Mouse (Mus musculus): ENCODE data around the gene Ntm. TPM values are rescaled to one million over a fixed set of nuclear protein-coding genes. Genes with fewer than 3 reads are reported as not detected.

Ntm gene
- polyA plus RNA-seq (2015; fragmentation: Nextera tagmentation; extraction: Ambion mirVana), result 99.3 and 134 TPM in 2 replicates

DNA sequence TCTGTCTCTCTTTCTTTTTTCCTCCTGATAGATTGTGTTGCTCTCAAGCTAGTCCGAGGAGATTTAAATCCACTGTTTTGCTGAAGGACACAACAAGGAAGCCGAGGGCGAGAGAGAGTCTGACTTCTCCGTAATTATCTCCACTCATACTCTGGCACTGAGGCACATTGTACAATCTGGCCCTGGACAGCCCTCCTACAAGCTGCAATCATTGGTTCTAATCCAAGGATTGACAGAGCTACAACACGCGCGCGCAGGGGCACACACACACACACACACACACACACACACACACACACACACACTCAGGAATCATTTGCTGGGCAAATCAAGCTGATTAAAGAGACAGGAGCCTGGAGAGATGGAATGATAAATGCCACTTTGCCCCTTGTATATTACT is at the start of gene Ntm:
Ntm (minus strand) TSS at position 164 of the 400 bp plus-strand sequence.
- Histone ChIP-seq H3K4me3 (replicated peaks; ENCODE audit: low read length) (peak within 1 kb of the TSS; percentile 49), H3K9ac (replicated peaks; ENCODE audit: low read depth, low read length) (peak within 1 kb of the TSS; percentile 58), H3K36me3 (ENCODE audit: control insufficient read depth, insufficient read depth) (no peaks in the 10 kb centered on the region), H3K4me2 (ENCODE audit: low read length) (peak within 1 kb of the TSS; percentile 83), H3K27ac (ENCODE audit: low read length) (peak within 1 kb of the TSS; percentile 85), H3K9me3 (ENCODE audit: control insufficient read depth, low read length) (no peaks in the 10 kb centered on the region), H3K4me1 (replicated peaks; ENCODE audit: control insufficient read depth, insufficient read depth, low read length) (peaks cover 22% of the 10 kb centered on the region), H3K27me3 (replicated peaks; ENCODE audit: control insufficient read depth, insufficient read depth, low read length) (no peaks in the 10 kb centered on the region)
- ATAC-seq, result peak; percentile 86
- 2% methylated on average over 8 of the region's 8 CpGs for WGBS

DNA sequence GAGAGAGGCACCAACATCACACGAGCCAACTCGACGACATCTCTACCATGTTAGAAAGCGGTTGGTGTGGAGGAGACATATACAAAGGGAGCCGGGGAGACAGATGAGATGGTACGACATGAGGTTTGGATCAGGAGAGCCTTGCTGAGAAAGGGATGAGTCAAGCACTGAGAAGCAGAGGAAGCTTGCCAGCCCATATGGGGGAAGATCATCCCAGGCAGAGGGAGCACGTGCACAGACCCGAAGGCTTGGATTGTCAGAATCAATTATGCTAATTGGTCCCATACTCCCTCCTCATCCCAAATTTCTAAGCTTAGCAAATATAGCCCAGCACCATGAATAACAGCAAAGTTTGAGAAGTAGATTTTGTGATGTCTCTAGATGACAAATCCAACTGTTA is 42.8 kb upstream of the Ntm start:
- no peaks in the 10 kb centered on the region for H3K27me3 ChIP-seq (replicated peaks; ENCODE audit: control insufficient read depth, insufficient read depth, low read length)
- H3K4me3 ChIP-seq (replicated peaks; ENCODE audit: low read length), result no peak overlapping the region
- no peaks in the 10 kb centered on the region for H3K36me3 ChIP-seq (ENCODE audit: control insufficient read depth, insufficient read depth)
- no peak overlapping the region for H3K9ac ChIP-seq (replicated peaks; ENCODE audit: low read depth, low read length)
- ATAC-seq, result peak; percentile 36; the same call in 1 of the 2 replicates
- H3K27ac ChIP-seq (ENCODE audit: low read length), result no peak overlapping the region
- H3K4me1 ChIP-seq (replicated peaks; ENCODE audit: control insufficient read depth, insufficient read depth, low read length), result no peaks in the 10 kb centered on the region
- H3K9me3 ChIP-seq (ENCODE audit: control insufficient read depth, low read length), result no peaks in the 10 kb centered on the region
- no peak overlapping the region for H3K4me2 ChIP-seq (ENCODE audit: low read length)
- 79% methylated on average over 8 of the region's 8 CpGs for WGBS

DNA sequence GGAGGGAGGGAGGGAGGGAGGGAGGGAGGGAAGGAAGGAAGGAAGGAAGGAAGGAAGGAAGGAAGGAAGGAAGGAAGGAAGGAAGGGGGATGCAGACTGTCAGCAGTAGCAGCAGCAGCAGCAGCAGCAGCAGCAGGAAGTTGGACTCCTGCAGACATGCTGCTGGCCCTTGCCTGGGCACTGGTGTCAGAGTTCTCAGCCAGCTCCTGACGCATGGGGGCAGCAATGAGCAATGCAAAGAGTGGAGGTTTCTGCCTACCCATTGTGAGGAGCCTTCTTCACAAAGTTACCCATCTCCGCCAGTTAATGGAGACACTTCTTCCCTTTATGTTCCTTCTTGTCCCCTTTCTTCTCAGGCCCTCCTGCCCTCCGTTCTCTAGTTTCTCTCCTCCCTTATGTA is 40.7 kb upstream of the Ntm start:
- Histone ChIP-seq H3K9ac (replicated peaks; ENCODE audit: low read depth, low read length) (no peak overlapping the region), H3K4me1 (replicated peaks; ENCODE audit: control insufficient read depth, insufficient read depth, low read length) (no peaks in the 10 kb centered on the region), H3K27me3 (replicated peaks; ENCODE audit: control insufficient read depth, insufficient read depth, low read length) (no peaks in the 10 kb centered on the region), H3K4me2 (ENCODE audit: low read length) (no peak overlapping the region), H3K4me3 (replicated peaks; ENCODE audit: low read length) (no peak overlapping the region), H3K36me3 (ENCODE audit: control insufficient read depth, insufficient read depth) (no peaks in the 10 kb centered on the region), H3K27ac (ENCODE audit: low read length) (no peak overlapping the region), H3K9me3 (ENCODE audit: control insufficient read depth, low read length) (no peaks in the 10 kb centered on the region)
- 26% methylated on average over 3 of the region's 3 CpGs for WGBS
- ATAC-seq, result no peak

DNA sequence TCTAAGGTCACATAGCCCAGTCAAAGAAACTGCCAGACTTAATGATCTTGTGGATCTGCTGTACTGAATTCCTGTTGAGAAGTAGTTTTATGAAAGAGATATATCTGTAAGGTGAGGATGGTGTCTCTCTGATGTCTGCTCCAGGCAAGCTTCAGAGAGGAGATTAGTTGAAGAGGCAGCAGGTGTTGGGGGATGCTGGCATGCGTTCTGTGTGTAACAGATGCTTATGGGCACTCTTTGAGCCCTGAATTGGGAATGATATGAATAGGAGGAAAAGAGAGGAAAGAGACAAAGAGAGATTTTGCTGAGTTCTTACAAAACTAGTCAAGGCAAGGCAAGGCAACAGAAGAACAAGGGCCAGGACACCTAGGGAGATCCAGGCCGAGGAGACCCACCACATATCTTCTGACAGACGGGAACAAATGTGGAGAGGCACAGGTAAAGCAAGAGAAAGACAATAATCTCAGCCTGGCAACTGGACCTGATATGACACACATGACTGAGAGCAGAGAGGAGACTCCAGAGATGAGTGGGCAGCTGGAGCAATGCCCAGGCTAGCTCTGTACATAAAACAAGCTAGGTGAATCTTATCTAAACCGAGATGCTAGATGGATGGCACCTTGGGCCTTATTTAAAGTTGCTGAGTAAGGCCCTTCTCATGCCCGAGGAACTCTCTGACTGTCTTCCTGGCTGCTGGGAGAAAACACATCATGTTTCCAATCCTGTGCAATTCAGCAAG is 18.4 kb upstream of the Ntm start:
- ATAC-seq, result no peak
- no peaks in the 10 kb centered on the region for H3K9me3 ChIP-seq (ENCODE audit: control insufficient read depth, low read length)

DNA sequence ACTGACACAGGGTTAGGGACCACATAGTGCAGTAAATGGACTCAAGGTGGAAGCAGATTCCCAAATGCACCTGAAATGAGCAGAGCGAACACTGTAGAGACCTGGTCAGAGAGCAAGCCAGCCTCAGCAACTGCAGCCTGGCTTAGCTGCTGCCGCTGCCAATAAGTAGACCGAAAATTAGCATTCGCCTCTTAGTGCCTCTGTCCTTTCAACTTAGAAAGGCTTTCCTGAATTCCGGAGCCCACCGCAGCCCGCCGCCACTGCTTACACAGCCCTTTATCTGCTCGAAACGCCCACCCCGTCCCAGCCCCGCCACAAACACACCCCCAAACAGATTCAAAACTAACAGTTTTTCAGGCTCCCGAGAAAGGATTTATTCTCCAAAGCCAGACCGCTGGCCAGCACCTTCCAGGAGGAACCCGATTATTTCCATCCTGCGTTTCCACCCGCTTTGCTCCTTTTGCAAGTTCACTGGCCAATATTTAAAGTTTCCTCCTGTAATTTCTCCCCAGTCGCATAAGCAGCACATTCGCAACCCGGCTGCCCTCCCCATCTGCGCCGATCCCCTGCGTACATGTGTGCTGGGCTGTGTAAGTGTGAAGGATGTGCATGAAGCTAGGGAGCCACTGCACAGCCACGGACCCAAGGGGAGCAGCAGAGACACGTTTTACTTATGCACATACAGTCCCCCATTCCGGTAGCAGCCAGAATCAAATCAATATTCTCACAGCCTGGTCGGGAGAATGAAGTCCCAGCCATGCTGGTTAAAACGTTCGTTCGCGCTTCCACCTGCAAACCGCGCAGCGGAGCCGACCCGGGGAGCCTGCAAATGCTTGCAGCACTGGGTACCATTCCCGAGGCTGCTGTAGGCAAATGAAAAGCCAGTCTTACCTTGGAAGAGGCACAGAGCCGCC is 730 bp downstream of the Ntm start:
- peaks cover 22% of the 10 kb centered on the region for H3K4me1 ChIP-seq (replicated peaks; ENCODE audit: control insufficient read depth, insufficient read depth, low read length)
- peak; percentile 74 for ATAC-seq
- peak overlapping the region; percentile 83 for H3K4me2 ChIP-seq (ENCODE audit: low read length)
- peak overlapping the region; percentile 85 for H3K27ac ChIP-seq (ENCODE audit: low read length)
- H3K9me3 ChIP-seq (ENCODE audit: control insufficient read depth, low read length), result no peaks in the 10 kb centered on the region
- WGBS, result under 1% methylated on average over 38 of the region's 38 CpGs
- H3K27me3 ChIP-seq (replicated peaks; ENCODE audit: control insufficient read depth, insufficient read depth, low read length), result no peaks in the 10 kb centered on the region
- no peaks in the 10 kb centered on the region for H3K36me3 ChIP-seq (ENCODE audit: control insufficient read depth, insufficient read depth)
- H3K9ac ChIP-seq (replicated peaks; ENCODE audit: low read depth, low read length), result peak overlapping the region; percentile 58
- H3K4me3 ChIP-seq (replicated peaks; ENCODE audit: low read length), result peak overlapping the region; percentile 49

More for the DNA sequence above, 18.4 kb upstream of the Ntm start:
- H3K4me2 ChIP-seq (ENCODE audit: low read length), result no peak overlapping the region
- no peak overlapping the region for H3K9ac ChIP-seq (replicated peaks; ENCODE audit: low read depth, low read length)
- H3K36me3 ChIP-seq (ENCODE audit: control insufficient read depth, insufficient read depth), result no peaks in the 10 kb centered on the region
- H3K4me3 ChIP-seq (replicated peaks; ENCODE audit: low read length), result no peak overlapping the region
- no peaks in the 10 kb centered on the region for H3K27me3 ChIP-seq (replicated peaks; ENCODE audit: control insufficient read depth, insufficient read depth, low read length)
- no peaks in the 10 kb centered on the region for H3K4me1 ChIP-seq (replicated peaks; ENCODE audit: control insufficient read depth, insufficient read depth, low read length)
- no peak overlapping the region for H3K27ac ChIP-seq (ENCODE audit: low read length)
- 76% methylated on average over 5 of the region's 5 CpGs for WGBS

DNA sequence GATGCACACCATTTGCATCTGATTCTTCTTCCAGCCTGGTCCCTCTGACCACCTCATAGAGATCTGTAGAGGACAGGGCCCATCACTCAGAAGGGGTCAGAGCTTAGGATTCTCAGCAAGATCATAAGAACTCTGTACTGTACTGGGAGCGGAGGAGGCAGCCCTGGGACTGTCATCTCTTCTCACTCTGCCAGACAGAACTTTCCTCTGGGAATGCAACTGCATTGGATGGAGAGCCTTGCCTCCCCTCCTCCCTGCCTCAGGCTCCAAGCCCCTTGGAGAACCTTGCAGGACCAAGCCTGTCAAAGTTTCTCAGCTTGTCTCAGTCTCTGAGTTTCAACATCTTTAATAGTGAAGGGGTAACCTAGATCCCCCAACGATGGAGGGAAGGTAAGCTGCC is 1.4 kb downstream of the Ntm start:
- Histone ChIP-seq H3K9ac (replicated peaks; ENCODE audit: low read depth, low read length) (peak overlapping the region; percentile 58), H3K4me2 (ENCODE audit: low read length) (peak overlapping the region; percentile 83), H3K4me1 (replicated peaks; ENCODE audit: control insufficient read depth, insufficient read depth, low read length) (peaks cover 22% of the 10 kb centered on the region), H3K27me3 (replicated peaks; ENCODE audit: control insufficient read depth, insufficient read depth, low read length) (no peaks in the 10 kb centered on the region), H3K4me3 (replicated peaks; ENCODE audit: low read length) (peak overlapping the region; percentile 49), H3K9me3 (ENCODE audit: control insufficient read depth, low read length) (no peaks in the 10 kb centered on the region), H3K27ac (ENCODE audit: low read length) (no peak overlapping the region), H3K36me3 (ENCODE audit: control insufficient read depth, insufficient read depth) (no peaks in the 10 kb centered on the region)
- WGBS, result 31% methylated on average over 2 of the region's 2 CpGs
- ATAC-seq, result no peak

DNA sequence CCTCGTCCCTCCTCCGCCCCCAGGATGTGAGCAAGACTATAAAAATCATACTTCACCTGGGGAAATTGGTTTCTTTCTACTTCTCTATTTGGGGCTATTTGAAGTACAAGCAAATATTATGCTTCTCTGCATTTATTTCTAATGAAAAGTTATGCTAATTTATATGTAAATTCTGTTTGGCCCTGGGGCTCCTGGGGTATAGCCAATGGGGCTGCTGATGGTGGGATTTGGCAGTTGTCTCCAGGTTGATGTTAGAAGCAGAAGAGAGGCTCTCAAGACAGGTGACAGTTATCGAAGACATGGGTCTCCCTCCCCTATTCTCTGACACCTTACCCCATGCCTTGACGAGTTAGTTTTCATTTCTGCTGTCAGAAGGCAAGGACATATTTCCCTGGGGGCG is 2.2 kb downstream of the Ntm start:
- H3K4me1 ChIP-seq (replicated peaks; ENCODE audit: control insufficient read depth, insufficient read depth, low read length), result peaks cover 22% of the 10 kb centered on the region
- ATAC-seq, result no peak
- H3K27ac ChIP-seq (ENCODE audit: low read length), result no peak overlapping the region
- peak overlapping the region; percentile 83 for H3K4me2 ChIP-seq (ENCODE audit: low read length)
- no peaks in the 10 kb centered on the region for H3K36me3 ChIP-seq (ENCODE audit: control insufficient read depth, insufficient read depth)
- H3K4me3 ChIP-seq (replicated peaks; ENCODE audit: low read length), result peak overlapping the region; percentile 49
- H3K9ac ChIP-seq (replicated peaks; ENCODE audit: low read depth, low read length), result no peak overlapping the region
- H3K9me3 ChIP-seq (ENCODE audit: control insufficient read depth, low read length), result no peaks in the 10 kb centered on the region
- H3K27me3 ChIP-seq (replicated peaks; ENCODE audit: control insufficient read depth, insufficient read depth, low read length), result no peaks in the 10 kb centered on the region
- 68% methylated on average over 5 of the region's 5 CpGs for WGBS

DNA sequence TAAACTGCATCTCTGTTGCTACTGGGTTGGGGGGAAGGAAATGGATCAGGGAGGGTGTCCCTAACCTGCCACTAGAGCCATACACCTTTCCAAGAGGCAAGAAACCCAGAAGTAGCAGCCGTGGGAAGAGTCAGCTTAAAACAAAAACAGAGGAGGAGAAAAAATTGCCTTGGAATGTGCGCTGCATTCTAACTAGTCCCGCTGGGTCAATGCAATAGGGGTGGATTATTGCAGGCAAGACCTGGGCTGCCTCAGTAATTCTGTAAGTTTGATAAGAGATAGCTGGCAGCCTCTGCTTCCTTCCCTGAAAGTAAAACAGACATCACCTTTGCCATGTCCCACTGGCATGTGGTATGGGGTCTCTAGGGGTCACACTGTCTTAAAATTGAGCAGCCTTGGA is 2.7 kb downstream of the Ntm start:
- H3K4me2 ChIP-seq (ENCODE audit: low read length), result peak overlapping the region; percentile 83
- H3K36me3 ChIP-seq (ENCODE audit: control insufficient read depth, insufficient read depth), result no peaks in the 10 kb centered on the region
- no peak overlapping the region for H3K9ac ChIP-seq (replicated peaks; ENCODE audit: low read depth, low read length)
- peaks cover 22% of the 10 kb centered on the region for H3K4me1 ChIP-seq (replicated peaks; ENCODE audit: control insufficient read depth, insufficient read depth, low read length)
- no peak overlapping the region for H3K4me3 ChIP-seq (replicated peaks; ENCODE audit: low read length)
- H3K27me3 ChIP-seq (replicated peaks; ENCODE audit: control insufficient read depth, insufficient read depth, low read length), result no peaks in the 10 kb centered on the region
- 28% methylated on average over 3 of the region's 3 CpGs for WGBS
- H3K27ac ChIP-seq (ENCODE audit: low read length), result no peak overlapping the region
- ATAC-seq, result no peak
- no peaks in the 10 kb centered on the region for H3K9me3 ChIP-seq (ENCODE audit: control insufficient read depth, low read length)

DNA sequence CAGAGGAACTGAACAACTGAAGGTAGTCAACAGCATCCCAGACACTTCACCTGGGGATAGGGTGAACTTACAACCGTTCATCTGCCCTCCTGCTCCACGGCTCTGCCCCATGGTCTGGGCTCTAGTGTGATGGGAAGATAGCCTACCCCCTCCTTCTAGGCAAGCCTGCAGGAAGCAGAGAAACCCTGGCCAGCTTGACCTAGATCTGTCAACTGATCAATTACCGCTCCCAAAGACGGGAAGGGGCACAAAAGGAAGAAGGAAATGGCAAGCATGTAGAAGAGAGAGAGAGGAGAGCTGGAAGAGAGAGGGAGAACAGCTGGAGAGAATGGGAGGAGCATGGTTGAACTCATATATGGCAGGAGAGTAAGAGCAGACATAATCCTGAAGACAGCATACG is 6.0 kb downstream of the Ntm start:
- no peak for ATAC-seq
- H3K4me2 ChIP-seq (ENCODE audit: low read length), result no peak overlapping the region
- H3K27me3 ChIP-seq (replicated peaks; ENCODE audit: control insufficient read depth, insufficient read depth, low read length), result no peaks in the 10 kb centered on the region
- no peak overlapping the region for H3K27ac ChIP-seq (ENCODE audit: low read length)
- 67% methylated on average over 5 of the region's 5 CpGs for WGBS
- H3K4me3 ChIP-seq (replicated peaks; ENCODE audit: low read length), result no peak overlapping the region
- H3K36me3 ChIP-seq (ENCODE audit: control insufficient read depth, insufficient read depth), result no peaks in the 10 kb centered on the region
- H3K9me3 ChIP-seq (ENCODE audit: control insufficient read depth, low read length), result no peaks in the 10 kb centered on the region
- peaks cover 23% of the 10 kb centered on the region for H3K4me1 ChIP-seq (replicated peaks; ENCODE audit: control insufficient read depth, insufficient read depth, low read length)
- H3K9ac ChIP-seq (replicated peaks; ENCODE audit: low read depth, low read length), result no peak overlapping the region
